Mouse (Mus musculus): ENCODE measurements at regions not wholly inside any gene's neighbourhood (a gene's known extent, or its start where the extent isn't known, plus 50 kb on each side); places are given as distances from the start of the nearest gene placed in this dataset.

GRCm38 (mm10) chr3:139780054-139780453, 574.6 kb downstream of the Stpg2 start:
- intact Hi-C loops (cut with DNase I): no loop called here
- no peak for DNase-seq (ENCODE audit: low spot score)

GRCm38 (mm10) chr3:139783406-139783805, 577.9 kb downstream of the Stpg2 start:
- intact Hi-C loops (cut with DNase I): no loop called here
- DNase-seq (ENCODE audit: low spot score): no peak

GRCm38 (mm10) chr3:139786510-139786909, 581.0 kb downstream of the Stpg2 start:
- intact Hi-C loops (cut with DNase I): no loop called here
- no peak for DNase-seq (ENCODE audit: low spot score)

- intact Hi-C loops (cut with DNase I): no loop called here
- no peak for DNase-seq (ENCODE audit: low spot score)
Measured at GRCm38 (mm10) chr3:139788854-139789253, 583.4 kb downstream of the Stpg2 start.

- intact Hi-C loops (cut with DNase I): no loop called here
Measured at GRCm38 (mm10) chr3:139796685-139797084, 591.2 kb downstream of the Stpg2 start.

GRCm38 (mm10) chr3:139799059-139799458, 593.6 kb downstream of the Stpg2 start:
- no peak for DNase-seq (ENCODE audit: low spot score)
- intact Hi-C loops (cut with DNase I): no loop called here

More at GRCm38 (mm10) chr3:139796685-139797084, 591.2 kb downstream of the Stpg2 start:
- DNase-seq (ENCODE audit: low spot score): no peak

- peak; percentile 12 for DNase-seq (ENCODE audit: low spot score)
- intact Hi-C loops (cut with DNase I): no loop called here
Measured at GRCm38 (mm10) chr3:139802716-139803710, 597.5 kb downstream of the Stpg2 start.

GRCm38 (mm10) chr3:139828014-139828413, 622.5 kb downstream of the Stpg2 start:
- intact Hi-C loops (cut with DNase I): no loop called here
- no peak for DNase-seq (ENCODE audit: low spot score)

- DNase-seq (ENCODE audit: low spot score): no peak
- intact Hi-C loops (cut with DNase I): no loop called here
Measured at GRCm38 (mm10) chr3:139828581-139828980, 623.1 kb downstream of the Stpg2 start.

GRCm38 (mm10) chr3:139832599-139832998, 627.1 kb downstream of the Stpg2 start:
- DNase-seq (ENCODE audit: low spot score): no peak
- intact Hi-C loops (cut with DNase I): no loop called here

GRCm38 (mm10) chr3:139842015-139842414, 636.5 kb downstream of the Stpg2 start:
- intact Hi-C loops (cut with DNase I): no loop called here
- no peak for DNase-seq (ENCODE audit: low spot score)

GRCm38 (mm10) chr3:139842988-139843605, 637.6 kb downstream of the Stpg2 start:
- intact Hi-C loops (cut with DNase I): no loop called here
- DNase-seq (ENCODE audit: low spot score): no peak

GRCm38 (mm10) chr3:139844443-139844842, 638.9 kb downstream of the Stpg2 start:
- no peak for DNase-seq (ENCODE audit: low spot score)
- intact Hi-C loops (cut with DNase I): no loop called here

GRCm38 (mm10) chr3:139847826-139848225, 642.3 kb downstream of the Stpg2 start:
- intact Hi-C loops (cut with DNase I): no loop called here
- DNase-seq (ENCODE audit: low spot score): no peak

- no peak for DNase-seq (ENCODE audit: low spot score)
- intact Hi-C loops (cut with DNase I): no loop called here
Measured at GRCm38 (mm10) chr3:139859966-139860635, 654.6 kb downstream of the Stpg2 start.

- DNase-seq (ENCODE audit: low spot score): no peak
- intact Hi-C loops (cut with DNase I): no loop called here
Measured at GRCm38 (mm10) chr3:139860831-139861371, 655.4 kb downstream of the Stpg2 start.

GRCm38 (mm10) chr3:139866329-139866728, 660.8 kb downstream of the Stpg2 start:
- intact Hi-C loops (cut with DNase I): no loop called here
- DNase-seq (ENCODE audit: low spot score): no peak

GRCm38 (mm10) chr3:139867030-139867429, 661.5 kb downstream of the Stpg2 start:
- intact Hi-C loops (cut with DNase I): no loop called here
- no peak for DNase-seq (ENCODE audit: low spot score)

- intact Hi-C loops (cut with DNase I): no loop called here
- DNase-seq (ENCODE audit: low spot score): no peak
Measured at GRCm38 (mm10) chr3:139867499-139867898, 662.0 kb downstream of the Stpg2 start.

- intact Hi-C loops (cut with DNase I): no loop called here
- no peak for DNase-seq (ENCODE audit: low spot score)
Measured at GRCm38 (mm10) chr3:139869779-139870178, 664.3 kb downstream of the Stpg2 start.

Data from heart, postnatal 25 days (tissue).